Mouse (Mus musculus): ENCODE data around the gene Lbhd2.

- no peak for TF ChIP-seq CTCF (IDR thresholded peaks at IDR 0.05; ENCODE audit: extremely low read depth, insufficient read depth, low read length)
- TF ChIP-seq POLR2A (IDR thresholded peaks at IDR 0.05; ENCODE audit: extremely low read depth, insufficient read depth, low read length): no peak
Measured at GRCm38 (mm10) chr12:111409583-111409982, 3.0 kb downstream of the Lbhd2 start.

Data from cortical plate, adult 2 months (tissue).